Mouse (Mus musculus): Measurements from ENCODE around the gene Apoe. TPM values are rescaled to one million over a fixed set of nuclear protein-coding genes. Genes with fewer than 3 reads are reported as not detected.

The Apoe gene
- total RNA-seq (2012; rRNA removed): 10.0 and 10.5 TPM in 2 replicates
- 6.2 and 6.4 TPM in 2 replicates for total RNA-seq (2014; rRNA removed)
- 16.7 and 21.4 TPM in 2 replicates for polyA plus RNA-seq (2012; ENCODE audit: insufficient read length, low read depth)

DNA sequence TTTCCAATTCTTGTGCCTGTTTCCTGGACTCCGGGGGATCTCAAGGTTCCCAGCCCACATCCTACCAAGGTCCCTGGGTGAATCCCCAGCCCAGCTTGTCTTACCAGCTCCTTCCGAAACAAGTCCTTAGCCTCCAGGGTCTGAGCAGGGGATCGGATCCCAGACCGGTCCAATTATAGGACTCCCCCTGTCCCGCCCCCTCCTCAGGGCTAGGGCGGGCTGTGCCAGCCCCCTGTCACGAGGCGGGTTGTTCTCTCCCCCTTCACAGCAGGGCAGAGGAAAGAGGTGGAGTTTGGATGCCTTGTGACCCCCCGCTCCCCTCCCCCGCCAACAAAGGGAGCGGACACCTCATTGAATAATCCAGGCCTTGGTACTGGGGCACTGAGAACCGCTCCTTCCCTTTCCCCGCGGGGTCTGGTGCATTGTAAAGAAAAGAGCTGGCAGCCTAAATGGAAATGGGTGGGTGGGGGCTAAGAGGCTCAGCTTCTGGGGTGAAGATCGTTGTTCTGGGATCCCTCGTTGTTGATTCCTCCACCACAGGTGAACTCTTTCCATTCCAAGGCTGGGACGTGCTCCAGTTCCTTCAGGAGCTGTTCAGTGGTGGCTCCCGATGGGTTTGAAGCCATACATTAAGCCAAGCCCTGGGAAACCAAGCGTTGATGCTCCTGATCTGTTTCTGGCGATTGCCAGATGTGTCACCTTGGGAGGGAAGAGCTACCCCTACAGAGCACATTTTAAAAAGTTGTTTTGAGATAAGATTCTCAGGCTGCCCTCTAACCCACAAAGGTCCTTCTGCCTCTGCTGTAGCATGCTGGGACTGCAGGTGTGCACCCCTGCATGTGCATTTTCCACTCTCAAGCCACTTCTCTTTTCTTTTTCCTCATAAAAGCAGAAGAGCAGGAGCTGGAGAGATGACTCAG lies at the start of gene Apoe:
Apoe (minus strand) TSS at position 282 of the 920 bp plus-strand sequence.
- no peaks in the 10 kb centered on the region for H3K79me2 ChIP-seq (replicated peaks; ENCODE audit: control insufficient read depth, extremely low read depth, insufficient read depth, poor library complexity, severe bottlenecking)
- dilution Hi-C loops (cut with MboI; ENCODE audit: extremely low pct_ligation_motif_present, extremely low pct_unique_long_range_greater_than_20kb, low sequenced_read_pairs) (no loop called here), in situ Hi-C loops (cut with MboI; ENCODE audit: low pct_ligation_motif_present, low pct_unique_long_range_greater_than_20kb, low sequenced_read_pairs) (no loop called here)
- H3K4me3 ChIP-seq (replicated peaks in 1 of 3; ENCODE audit: low read depth in 2 of 3, low read length in 2 of 3, poor library complexity in 1 of 3): no peak within 1 kb of the TSS
- peaks cover 49 to 73% of the 10 kb centered on the region in 2 experiments for H3K36me3 ChIP-seq (replicated peaks in 1 of 2; ENCODE audit: control insufficient read depth in 1 of 2, insufficient read depth in 1 of 2, low read length in 1 of 2)
- DNase-seq (ENCODE audit: extremely low read depth): no peak
- H3K27me3 ChIP-seq (replicated peaks): no peaks in the 10 kb centered on the region
- no peak within 1 kb of the TSS for H3K9ac ChIP-seq (ENCODE audit: insufficient read depth, low read depth)
- peaks cover 6 to 35% of the 10 kb centered on the region in 2 experiments; a peak in 3 of 4 replicates for H3K4me1 ChIP-seq (ENCODE audit: control insufficient read depth in 1 of 2, insufficient read depth in 2 of 2)
- H3K4me2 ChIP-seq (ENCODE audit: insufficient read depth, low read depth, poor library complexity, severe bottlenecking): no peak within 1 kb of the TSS
- TF ChIP-seq USF2 (conservative IDR thresholded peaks at IDR 0.05; ENCODE audit: low read depth, low read length): no peak
- peak in 1 of 2 experiments; percentile 0; a peak in 1 of 4 replicates for TF ChIP-seq CTCF (conservative IDR thresholded peaks at IDR 0.05 in 1 of 2, IDR thresholded peaks at IDR 0.05 in 1 of 2; ENCODE audit: low read depth in 2 of 2, low read length in 2 of 2)
- TF ChIP-seq IRF4 (IDR thresholded peaks at IDR 0.05; ENCODE audit: low read depth, low read length): no peak
- no peak for TF ChIP-seq MYC (IDR thresholded peaks at IDR 0.05; ENCODE audit: low read depth, low read length)
- no peak for TF ChIP-seq ZC3H11A (IDR thresholded peaks at IDR 0.05; ENCODE audit: low read depth, low read length)
- no peak for TF ChIP-seq GABPA (IDR thresholded peaks at IDR 0.05; ENCODE audit: insufficient replicate concordance, low read depth, low read length)
- no peak for TF ChIP-seq RCOR1 (conservative IDR thresholded peaks at IDR 0.05; ENCODE audit: low read depth, low read length)
- no peak for TF ChIP-seq JUN (IDR thresholded peaks at IDR 0.05; ENCODE audit: insufficient read depth, low read depth, low read length)
- H3K27ac ChIP-seq (ENCODE audit: insufficient read depth, low read depth): no peak within 1 kb of the TSS
- peaks cover 5% of the 10 kb centered on the region for H3K9me3 ChIP-seq (replicated peaks; ENCODE audit: low read length)

DNA sequence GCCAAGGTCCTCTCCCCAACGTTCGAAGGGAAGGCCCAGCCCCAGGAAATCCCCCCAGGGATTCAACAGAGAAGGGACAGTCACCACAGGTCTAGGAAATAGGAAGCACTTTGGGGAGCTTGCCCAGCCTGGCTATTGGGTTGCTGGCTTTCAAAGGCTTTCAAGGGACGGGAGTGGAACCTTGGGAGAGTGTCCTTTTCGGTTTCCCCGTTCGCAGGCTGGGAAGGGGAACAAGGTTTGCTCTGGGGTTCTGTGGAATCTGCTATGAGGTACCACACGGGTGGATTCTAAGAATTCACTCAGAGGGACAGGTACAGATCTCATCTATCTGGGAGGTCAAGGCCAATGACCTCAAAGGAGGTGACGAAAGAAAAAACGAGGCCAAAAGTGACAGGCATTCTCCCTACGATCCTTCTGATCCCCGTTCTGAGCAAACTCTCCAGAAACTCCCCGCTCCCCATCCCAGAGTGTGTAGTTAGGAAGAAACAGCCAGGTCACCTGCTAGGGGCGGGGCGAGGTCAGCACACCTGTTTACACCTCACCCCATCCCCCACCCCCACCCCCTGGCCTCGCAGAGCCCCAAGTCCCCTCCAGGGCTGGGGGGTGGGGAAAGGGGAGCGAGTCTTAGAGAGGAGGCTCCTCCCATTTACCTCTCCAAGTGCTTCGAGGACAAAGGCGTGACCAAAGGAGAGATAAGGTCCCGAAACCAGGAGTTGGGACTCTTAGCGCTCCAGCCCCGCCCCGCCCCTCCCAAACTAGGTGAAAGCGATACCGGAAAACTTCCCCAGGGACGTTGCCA lies 48.6 kb upstream of the Apoe start:
- Histone ChIP-seq H3K9ac (ENCODE audit: insufficient read depth, low read depth) (no peak overlapping the region), H3K4me1 (ENCODE audit: control insufficient read depth in 1 of 2, insufficient read depth in 2 of 2) (peaks cover 9 to 34% of the 10 kb centered on the region in 2 experiments), H3K79me2 (replicated peaks; ENCODE audit: control insufficient read depth, extremely low read depth, insufficient read depth, poor library complexity, severe bottlenecking) (no peaks in the 10 kb centered on the region), H3K4me3 (replicated peaks in 1 of 3; ENCODE audit: low read depth in 2 of 3, low read length in 2 of 3, poor library complexity in 1 of 3) (no peak overlapping the region), H3K4me2 (ENCODE audit: insufficient read depth, low read depth, poor library complexity, severe bottlenecking) (no peak overlapping the region), H3K27ac (ENCODE audit: insufficient read depth, low read depth) (no peak overlapping the region), H3K27me3 (replicated peaks) (peaks cover 14% of the 10 kb centered on the region), H3K9me3 (replicated peaks; ENCODE audit: low read length) (no peaks in the 10 kb centered on the region), H3K36me3 (replicated peaks in 1 of 2; ENCODE audit: control insufficient read depth in 1 of 2, insufficient read depth in 1 of 2, low read length in 1 of 2) (peaks cover 0 to 10% of the 10 kb centered on the region in 2 experiments)
- no peak for DNase-seq (ENCODE audit: extremely low read depth)
- TF ChIP-seq IRF4 (IDR thresholded peaks at IDR 0.05; ENCODE audit: low read depth, low read length) (no peak), BHLHE40 (IDR thresholded peaks at IDR 0.05; ENCODE audit: low read depth, low read length) (no peak), TBP (conservative IDR thresholded peaks at IDR 0.05; ENCODE audit: low read depth, low read length) (no peak), CTCF (conservative IDR thresholded peaks at IDR 0.05 in 1 of 2, IDR thresholded peaks at IDR 0.05 in 1 of 2; ENCODE audit: low read depth in 2 of 2, low read length in 2 of 2) (no peak), PAX5 (IDR thresholded peaks at IDR 0.05; ENCODE audit: low read length) (no peak), JUND (conservative IDR thresholded peaks at IDR 0.05; ENCODE audit: low read depth, low read length) (no peak), KAT2A (IDR thresholded peaks at IDR 0.05; ENCODE audit: insufficient replicate concordance, low read length) (no peak), TCF12 (IDR thresholded peaks at IDR 0.05; ENCODE audit: low read depth, low read length) (no peak), GABPA (IDR thresholded peaks at IDR 0.05; ENCODE audit: insufficient replicate concordance, low read depth, low read length) (no peak), NRF1 (IDR thresholded peaks at IDR 0.05; ENCODE audit: low read depth, low read length) (no peak)
- in situ Hi-C loops (cut with MboI; ENCODE audit: low pct_ligation_motif_present, low pct_unique_long_range_greater_than_20kb, low sequenced_read_pairs): no loop called here
- dilution Hi-C loops (cut with MboI; ENCODE audit: extremely low pct_ligation_motif_present, extremely low pct_unique_long_range_greater_than_20kb, low sequenced_read_pairs): no loop called here
